Mouse (Mus musculus) spleen, postnatal 4 days (tissue): ENCODE data around the gene Tmem211.
A peak's percentile ranks its signal among the peaks of the same experiment; 100 is the strongest.

Experiments used
- DNase-seq, 2 experiments: peaks; one replicate each; pipeline ENCODE4 v3.0.0; 2022; ENCODE audit warnings: low spot score in 2 of 2

The Tmem211 gene

GRCm38 (mm10) chr5:113212156-113212835, 14.4 kb upstream of the Tmem211 start:
- DNase-seq = no peak

- no peak for DNase-seq
These were observed 12.7 kb upstream of the Tmem211 start for GRCm38 (mm10) chr5:113214041-113214440.

DNA sequence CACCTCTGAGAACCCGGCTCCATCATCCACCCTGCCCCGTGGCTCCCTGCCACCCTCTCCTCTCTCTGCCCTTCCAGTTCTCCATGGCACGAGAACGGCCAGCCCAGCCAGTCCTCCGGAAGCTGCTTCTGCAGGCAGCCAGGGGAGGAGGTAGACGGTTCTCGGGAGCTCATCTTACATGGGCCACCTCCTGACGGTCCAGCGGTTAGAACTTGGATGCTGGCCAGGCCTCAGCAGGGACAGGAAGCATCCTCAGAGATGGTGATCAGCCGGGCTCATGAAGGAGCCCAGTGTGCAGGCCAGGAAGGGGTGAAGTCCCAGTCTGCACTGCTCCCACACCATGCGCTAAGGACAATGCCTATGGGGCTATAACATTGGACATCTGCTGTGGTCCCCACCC, 12.3 kb upstream of the Tmem211 start:
- DNase-seq = no peak

DNA sequence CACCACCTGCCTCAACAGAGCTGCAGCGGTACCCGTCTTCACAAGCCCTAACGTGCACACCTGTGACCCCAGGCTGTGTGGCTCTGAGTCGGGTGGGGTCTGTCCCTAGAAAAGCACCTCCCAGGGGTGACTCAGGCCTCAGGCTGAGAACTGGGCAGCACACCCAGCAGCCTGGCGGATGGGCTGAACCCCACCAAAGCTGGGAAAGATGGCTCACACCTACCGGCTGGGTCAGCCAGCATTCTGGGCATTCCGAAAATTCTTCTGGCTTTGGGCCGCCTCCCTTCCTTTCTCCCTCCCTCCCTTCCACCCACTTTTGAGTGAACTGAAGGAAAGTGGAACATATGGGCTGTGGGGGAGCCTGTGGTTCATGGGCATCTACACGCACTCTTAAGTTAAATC, 11.1 kb upstream of the Tmem211 start:
- no peak for DNase-seq

DNA sequence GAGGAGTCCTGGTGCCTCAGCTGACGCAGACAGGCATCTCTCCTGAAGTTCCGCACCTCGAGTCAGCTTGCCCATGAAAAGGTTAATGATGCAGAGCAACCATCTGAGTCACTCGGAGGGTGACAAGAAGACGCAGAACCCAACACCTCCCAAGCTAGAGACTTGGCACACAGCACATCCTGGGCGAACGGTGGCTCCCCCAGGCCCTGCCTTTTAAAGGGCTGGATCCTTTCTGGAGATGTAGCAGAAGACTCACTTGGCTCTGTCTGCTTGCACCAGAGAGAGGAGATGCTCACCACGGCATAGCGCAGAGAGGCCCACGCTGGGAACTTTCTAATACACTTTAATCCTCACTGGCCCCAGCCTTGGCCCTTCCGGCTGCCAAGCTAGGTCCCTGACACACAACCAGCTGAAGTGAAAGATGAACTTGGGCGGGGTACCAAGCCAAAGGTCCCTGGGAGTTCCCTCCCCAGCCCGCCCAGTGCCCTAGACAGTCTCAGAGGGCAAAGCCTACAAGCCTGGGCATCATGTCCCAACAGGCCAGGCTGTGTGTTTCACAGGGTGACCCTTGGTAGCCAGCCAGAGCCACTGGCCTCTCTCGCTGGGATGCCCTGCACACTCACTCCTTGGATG, 10.3 kb upstream of the Tmem211 start:
- DNase-seq = no peak

GRCm38 (mm10) chr5:113217076-113217475, 9.6 kb upstream of the Tmem211 start:
- DNase-seq = no peak

DNA sequence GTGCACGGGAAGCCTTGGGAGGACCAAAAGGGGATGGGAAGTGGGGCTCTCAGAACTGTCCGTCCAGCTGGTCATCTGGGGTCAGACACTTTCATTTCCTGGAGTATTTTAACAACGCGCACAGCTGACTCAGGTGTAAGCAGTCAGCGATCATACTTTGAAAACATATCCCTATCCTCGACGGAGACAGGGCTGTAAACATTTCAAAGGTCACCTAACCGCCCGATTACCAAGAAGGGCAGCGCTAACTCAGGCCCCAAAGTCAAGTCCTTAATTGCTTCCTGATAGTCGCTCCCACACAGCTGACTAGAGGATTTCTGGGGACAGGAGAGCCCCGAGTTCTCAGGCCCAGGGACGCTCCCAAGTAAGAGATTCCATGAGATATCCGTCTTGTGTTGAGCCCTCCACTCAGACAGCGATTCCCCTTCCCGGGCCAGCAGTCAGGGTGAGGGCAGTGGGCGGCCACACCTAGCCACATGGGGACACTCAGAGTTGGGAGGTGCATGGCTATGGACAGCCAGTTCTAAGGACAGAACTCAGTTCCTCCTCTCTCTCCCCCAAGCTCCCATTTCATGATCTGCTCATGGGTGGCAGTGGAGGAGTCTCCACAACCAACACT, 8.0 kb upstream of the Tmem211 start:
- DNase-seq = no peak

- no peak for DNase-seq
These were observed 7.3 kb upstream of the Tmem211 start for GRCm38 (mm10) chr5:113219450-113219849.

DNA sequence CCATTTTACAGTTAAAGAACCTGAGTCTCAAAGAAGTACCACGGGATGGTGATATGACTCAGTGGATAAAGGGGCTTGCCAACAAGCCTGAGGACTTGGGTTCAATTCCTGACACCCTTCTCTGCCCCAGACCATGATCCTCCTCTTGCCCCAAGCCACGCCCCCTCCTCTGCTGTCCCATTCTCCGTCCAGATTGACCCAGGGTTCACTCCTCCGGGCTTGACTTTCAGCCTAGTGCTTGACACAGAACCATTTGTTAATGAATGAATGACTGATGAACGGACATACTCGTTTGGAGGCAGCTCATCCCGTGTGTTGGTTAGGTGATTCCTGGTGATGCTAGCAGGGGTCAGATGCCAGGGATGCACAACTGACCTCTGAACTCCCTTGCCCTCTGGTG, 6.8 kb upstream of the Tmem211 start:
- no peak for DNase-seq

GRCm38 (mm10) chr5:113220383-113221146, 6.1 kb upstream of the Tmem211 start:
- DNase-seq = no peak

GRCm38 (mm10) chr5:113221147-113221865, 5.4 kb upstream of the Tmem211 start, which contains the start of gene 2900026A02Rik:
2900026A02Rik (minus strand) TSS chr5:113221236.
- peak; percentile 61 to 83 for DNase-seq

DNA sequence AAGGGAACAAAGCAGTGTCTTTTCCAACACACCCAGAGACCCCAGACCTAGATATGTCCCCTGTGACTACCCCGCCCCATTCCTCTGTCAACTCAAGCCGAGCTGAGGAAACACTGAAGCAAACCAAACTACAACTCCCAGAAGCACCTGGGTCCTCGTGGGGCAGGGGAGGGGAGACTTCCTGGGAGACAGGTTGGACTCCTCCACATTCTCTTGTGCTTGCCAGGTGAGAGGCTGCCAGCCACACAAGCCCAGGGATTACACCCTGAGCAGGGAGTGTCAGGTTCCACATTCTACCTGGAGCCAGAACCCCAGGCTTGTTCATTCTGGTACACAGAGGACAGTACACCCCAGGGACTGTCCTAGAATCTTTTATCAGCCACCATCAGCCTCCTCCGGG, 2.8 kb upstream of the Tmem211 start:
- DNase-seq = no peak

DNA sequence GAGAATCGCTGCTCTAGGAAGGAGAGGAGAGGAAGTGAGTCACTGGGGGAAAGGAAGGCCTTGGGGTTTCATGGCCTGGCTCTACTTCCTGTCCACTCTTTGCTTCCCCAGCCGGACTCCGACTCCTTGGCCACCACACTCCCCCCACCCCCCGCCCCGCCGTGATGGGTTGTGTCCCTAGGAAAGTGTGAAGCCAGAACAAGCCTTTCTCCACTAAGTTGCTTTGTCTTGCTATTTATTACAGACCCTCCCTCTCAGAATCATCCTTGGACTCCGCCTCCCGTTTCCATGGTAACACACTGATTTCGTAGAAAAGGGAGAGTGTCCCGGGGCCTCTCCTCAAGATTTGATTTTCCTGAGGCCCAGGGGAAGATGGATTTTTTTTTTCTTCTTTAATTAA, 1.4 kb upstream of the Tmem211 start:
- DNase-seq = no peak

- no peak for DNase-seq
These were observed 848 bp upstream of the Tmem211 start for GRCm38 (mm10) chr5:113225686-113226435.

DNA sequence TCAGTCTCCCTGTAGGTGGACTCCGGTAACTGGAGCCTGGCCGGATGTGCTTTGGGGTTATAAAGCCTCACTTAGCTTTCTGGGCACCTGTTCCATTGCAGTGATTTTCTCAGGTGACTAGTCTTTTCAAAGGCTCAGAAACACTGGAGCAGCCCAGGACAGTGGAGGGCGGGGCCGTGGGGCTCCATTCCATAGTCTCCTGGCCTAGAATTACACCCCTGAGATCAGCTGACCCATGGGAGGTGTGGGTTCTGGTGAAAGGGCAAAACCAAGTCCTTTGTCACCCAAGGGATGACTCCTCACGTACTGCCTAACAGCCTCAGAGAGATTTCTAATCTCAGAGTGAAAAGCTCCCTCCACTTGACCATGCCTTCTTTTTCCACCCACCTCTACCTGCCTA, 3.5 kb downstream of the Tmem211 start:
- no peak for DNase-seq

- no peak for DNase-seq
These were observed 22.7 kb downstream of the Tmem211 start for GRCm38 (mm10) chr5:113249263-113249930.

GRCm38 (mm10) chr5:113250806-113251205, 24.1 kb downstream of the Tmem211 start:
- DNase-seq = no peak

GRCm38 (mm10) chr5:113265637-113266036, 38.9 kb downstream of the Tmem211 start:
- DNase-seq = no peak

DNA sequence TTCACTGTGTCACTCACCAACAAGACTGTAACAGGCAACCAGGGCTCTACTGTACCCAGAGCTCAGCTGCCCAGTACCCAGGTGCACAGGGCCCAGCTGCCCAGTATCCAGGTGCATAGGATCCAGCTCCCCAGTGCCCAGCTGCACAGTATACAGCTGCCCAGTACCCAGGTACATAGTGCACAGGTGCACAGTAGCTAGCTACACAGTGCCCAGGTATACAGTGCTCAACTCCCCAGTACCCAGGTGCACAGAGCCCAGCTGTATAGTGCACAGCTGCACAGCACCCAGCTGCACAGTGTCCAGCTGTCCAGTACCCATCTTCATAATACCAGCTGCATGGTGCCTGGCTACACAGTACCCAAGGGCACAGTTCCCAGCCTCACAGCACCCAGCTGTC, 41.5 kb downstream of the Tmem211 start:
- no peak for DNase-seq

DNA sequence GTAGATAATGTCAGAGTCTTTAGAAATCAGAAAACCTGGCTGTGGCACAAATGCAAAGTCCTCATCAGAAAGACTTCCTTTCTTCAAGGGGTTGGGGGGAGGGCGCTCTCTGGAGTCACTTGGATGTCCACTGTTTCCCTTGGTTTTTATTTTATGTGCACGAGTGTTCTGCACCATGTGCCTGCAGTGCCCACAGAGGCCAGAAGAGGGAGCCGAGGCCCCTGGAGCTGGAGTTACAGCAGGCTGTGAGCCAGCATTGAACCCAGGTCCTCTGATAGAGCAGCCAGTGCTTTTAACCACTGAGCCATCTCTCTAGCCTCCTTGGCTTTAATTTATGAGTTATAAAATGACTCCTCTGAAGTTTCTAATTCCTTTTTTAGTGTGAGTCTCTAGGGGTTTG, 43.3 kb downstream of the Tmem211 start:
- no peak for DNase-seq
